Mouse (Mus musculus) layer of hippocampus, adult 9-10 months (tissue): ENCODE data around the gene Rcn3.

Source experiments
- DNase-seq: peaks from one replicate; pipeline ENCODE4 v3.0.0; 2022; ENCODE audit warnings: low spot score

The Rcn3 gene

GRCm38 (mm10) chr7:45072230-45072629, 19.8 kb downstream of the Rcn3 start:
- DNase-seq = no peak

- DNase-seq = no peak
These were observed 22.4 kb downstream of the Rcn3 start for GRCm38 (mm10) chr7:45069671-45070070.

GRCm38 (mm10) chr7:45068000-45068318, 24.1 kb downstream of the Rcn3 start:
- DNase-seq = no peak

- no peak for DNase-seq
These were observed 24.6 kb downstream of the Rcn3 start for GRCm38 (mm10) chr7:45067190-45067999.

GRCm38 (mm10) chr7:45062239-45062835, 29.7 kb downstream of the Rcn3 start, which contains the start of the genes Nosip and Prrg2:
Gene Nosip, plus strand, starts transcription at chr7:45062429.
Gene Prrg2, minus strand, starts transcription at chr7:45062677.
- DNase-seq = peak; percentile 93

- DNase-seq = no peak
These were observed 30.4 kb downstream of the Rcn3 start for GRCm38 (mm10) chr7:45061532-45062075.

GRCm38 (mm10) chr7:45060632-45061122, 31.3 kb downstream of the Rcn3 start:
- DNase-seq = no peak

- no peak for DNase-seq
These were observed 33.1 kb downstream of the Rcn3 start for GRCm38 (mm10) chr7:45058607-45059571.

- no peak for DNase-seq
These were observed 35.1 kb downstream of the Rcn3 start for GRCm38 (mm10) chr7:45056972-45057348.

- DNase-seq = no peak
These were observed 35.6 kb downstream of the Rcn3 start for GRCm38 (mm10) chr7:45056329-45056971.

GRCm38 (mm10) chr7:45053931-45054510, 38.0 kb downstream of the Rcn3 start:
- DNase-seq = peak; percentile 91

GRCm38 (mm10) chr7:45053117-45053930, 38.7 kb downstream of the Rcn3 start:
- DNase-seq = no peak

- no peak for DNase-seq
These were observed 39.2 kb downstream of the Rcn3 start, which contains the start of gene Prr12 for GRCm38 (mm10) chr7:45052862-45053116. Gene Prr12, minus strand, starts transcription at chr7:45052881.

- DNase-seq = no peak
These were observed 39.7 kb downstream of the Rcn3 start for GRCm38 (mm10) chr7:45052181-45052861.

GRCm38 (mm10) chr7:45051601-45051974, 40.4 kb downstream of the Rcn3 start:
- DNase-seq = no peak

- DNase-seq = no peak
These were observed 40.9 kb downstream of the Rcn3 start for GRCm38 (mm10) chr7:45050945-45051600.

GRCm38 (mm10) chr7:45048923-45049657, 42.9 kb downstream of the Rcn3 start:
- DNase-seq = no peak

GRCm38 (mm10) chr7:45048001-45048890, 43.8 kb downstream of the Rcn3 start:
- no peak for DNase-seq
